Mouse (Mus musculus): ENCODE data around the gene Nrbf2. TPM values are rescaled to one million over a fixed set of nuclear protein-coding genes. Genes with fewer than 3 reads are reported as not detected.

Gene Nrbf2
- polyA plus RNA-seq, 1 experiment = 8.3 TPM

- Histone ChIP-seq H3K4me3 (replicated peaks; ENCODE audit: extremely low read depth, low read depth, low read length) (no peak overlapping the region), H3K4me1 (ENCODE audit: control insufficient read depth, insufficient read depth, low read length) (peaks cover 12% of the 10 kb centered on the region)
- TF ChIP-seq POLR2A (IDR thresholded peaks at IDR 0.05; ENCODE audit: borderline replicate concordance, extremely low read depth, low read depth, low read length) = no peak
- no peak for TF ChIP-seq CTCF (IDR thresholded peaks at IDR 0.05; ENCODE audit: insufficient read depth, low read length)
- 57% methylated on average over 8 of the region's 8 CpGs for WGBS
- DNase-seq = peak; percentile 9
Observed at GRCm38 (mm10) chr10:67281852-67282251, 3.3 kb downstream of the Nrbf2 start.

GRCm38 (mm10) chr10:67275916-67276315 lies 9.2 kb downstream of the Nrbf2 start:
- H3K4me1 ChIP-seq (ENCODE audit: control insufficient read depth, insufficient read depth, low read length) = peaks cover 4% of the 10 kb centered on the region; the same call in 1 of the 2 replicates
- DNase-seq = no peak
- no peak for TF ChIP-seq CTCF (IDR thresholded peaks at IDR 0.05; ENCODE audit: insufficient read depth, low read length)
- TF ChIP-seq POLR2A (IDR thresholded peaks at IDR 0.05; ENCODE audit: borderline replicate concordance, extremely low read depth, low read depth, low read length) = no peak
- H3K4me3 ChIP-seq (replicated peaks; ENCODE audit: extremely low read depth, low read depth, low read length) = no peak overlapping the region

- H3K4me1 ChIP-seq (ENCODE audit: control insufficient read depth, insufficient read depth, low read length) = no peaks in the 10 kb centered on the region
- TF ChIP-seq CTCF (IDR thresholded peaks at IDR 0.05; ENCODE audit: insufficient read depth, low read length) (peak; percentile 37; the same call in 1 of the 2 replicates), POLR2A (IDR thresholded peaks at IDR 0.05; ENCODE audit: borderline replicate concordance, extremely low read depth, low read depth, low read length) (no peak)
- WGBS = 55% methylated on average over 1 of the region's 1 CpGs
- no peak overlapping the region for H3K4me3 ChIP-seq (replicated peaks; ENCODE audit: extremely low read depth, low read depth, low read length)
- peak; percentile 38 for DNase-seq
Observed at GRCm38 (mm10) chr10:67264852-67265251, 20.3 kb downstream of the Nrbf2 start.

GRCm38 (mm10) chr10:67253115-67253514 lies 32.0 kb downstream of the Nrbf2 start:
- no peak for TF ChIP-seq POLR2A (IDR thresholded peaks at IDR 0.05; ENCODE audit: borderline replicate concordance, extremely low read depth, low read depth, low read length)
- no peak for TF ChIP-seq CTCF (IDR thresholded peaks at IDR 0.05; ENCODE audit: insufficient read depth, low read length)
- H3K4me3 ChIP-seq (replicated peaks; ENCODE audit: extremely low read depth, low read depth, low read length) = no peak overlapping the region
- DNase-seq = no peak
- 100% methylated on average over 1 of the region's 1 CpGs for WGBS
- no peaks in the 10 kb centered on the region; the same call in none of the 2 replicates for H3K4me1 ChIP-seq (ENCODE audit: control insufficient read depth, insufficient read depth, low read length)

GRCm38 (mm10) chr10:67252353-67252752 lies 32.8 kb downstream of the Nrbf2 start:
- DNase-seq = no peak
- 44% methylated on average over 5 of the region's 5 CpGs for WGBS
- Histone ChIP-seq H3K4me1 (ENCODE audit: control insufficient read depth, insufficient read depth, low read length) (no peaks in the 10 kb centered on the region; the same call in none of the 2 replicates), H3K4me3 (replicated peaks; ENCODE audit: extremely low read depth, low read depth, low read length) (no peak overlapping the region)
- no peak for TF ChIP-seq POLR2A (IDR thresholded peaks at IDR 0.05; ENCODE audit: borderline replicate concordance, extremely low read depth, low read depth, low read length)
- TF ChIP-seq CTCF (IDR thresholded peaks at IDR 0.05; ENCODE audit: insufficient read depth, low read length) = no peak

GRCm38 (mm10) chr10:67250846-67251245 lies 34.3 kb downstream of the Nrbf2 start:
- 81% methylated on average over 6 of the region's 6 CpGs for WGBS
- no peaks in the 10 kb centered on the region; the same call in none of the 2 replicates for H3K4me1 ChIP-seq (ENCODE audit: control insufficient read depth, insufficient read depth, low read length)
- no peak for DNase-seq
- TF ChIP-seq POLR2A (IDR thresholded peaks at IDR 0.05; ENCODE audit: borderline replicate concordance, extremely low read depth, low read depth, low read length) (no peak), CTCF (IDR thresholded peaks at IDR 0.05; ENCODE audit: insufficient read depth, low read length) (no peak)
- H3K4me3 ChIP-seq (replicated peaks; ENCODE audit: extremely low read depth, low read depth, low read length) = no peak overlapping the region

GRCm38 (mm10) chr10:67249486-67249885 lies 35.6 kb downstream of the Nrbf2 start:
- no peak for DNase-seq
- WGBS = 56% methylated on average over 2 of the region's 2 CpGs

GRCm38 (mm10) chr10:67247145-67247544 lies 38.0 kb downstream of the Nrbf2 start:
- no peak overlapping the region for H3K4me3 ChIP-seq (replicated peaks; ENCODE audit: extremely low read depth, low read depth, low read length)
- WGBS = 91% methylated on average over 4 of the region's 4 CpGs
- no peaks in the 10 kb centered on the region; the same call in 1 of the 2 replicates for H3K4me1 ChIP-seq (ENCODE audit: control insufficient read depth, insufficient read depth, low read length)
- no peak for TF ChIP-seq POLR2A (IDR thresholded peaks at IDR 0.05; ENCODE audit: borderline replicate concordance, extremely low read depth, low read depth, low read length)
- peak; percentile 33 for TF ChIP-seq CTCF (IDR thresholded peaks at IDR 0.05; ENCODE audit: insufficient read depth, low read length)
- no peak for DNase-seq

More at GRCm38 (mm10) chr10:67249486-67249885, 35.6 kb downstream of the Nrbf2 start:
- TF ChIP-seq CTCF (IDR thresholded peaks at IDR 0.05; ENCODE audit: insufficient read depth, low read length) (no peak), POLR2A (IDR thresholded peaks at IDR 0.05; ENCODE audit: borderline replicate concordance, extremely low read depth, low read depth, low read length) (no peak)
- Histone ChIP-seq H3K4me1 (ENCODE audit: control insufficient read depth, insufficient read depth, low read length) (no peaks in the 10 kb centered on the region; the same call in none of the 2 replicates), H3K4me3 (replicated peaks; ENCODE audit: extremely low read depth, low read depth, low read length) (no peak overlapping the region)

GRCm38 (mm10) chr10:67230439-67230838 lies 54.7 kb downstream of the Nrbf2 start:
- H3K4me3 ChIP-seq (replicated peaks; ENCODE audit: extremely low read depth, low read depth, low read length) = no peak overlapping the region
- DNase-seq = no peak
- no peak for TF ChIP-seq POLR2A (IDR thresholded peaks at IDR 0.05; ENCODE audit: borderline replicate concordance, extremely low read depth, low read depth, low read length)
- TF ChIP-seq CTCF (IDR thresholded peaks at IDR 0.05; ENCODE audit: insufficient read depth, low read length) = no peak
- peaks cover 14% of the 10 kb centered on the region for H3K4me1 ChIP-seq (ENCODE audit: control insufficient read depth, insufficient read depth, low read length)
- WGBS = 82% methylated on average over 6 of the region's 6 CpGs

- TF ChIP-seq POLR2A (IDR thresholded peaks at IDR 0.05; ENCODE audit: borderline replicate concordance, extremely low read depth, low read depth, low read length) (no peak), CTCF (IDR thresholded peaks at IDR 0.05; ENCODE audit: insufficient read depth, low read length) (no peak)
- DNase-seq = no peak
- H3K4me3 ChIP-seq (replicated peaks; ENCODE audit: extremely low read depth, low read depth, low read length) = no peak overlapping the region
- H3K4me1 ChIP-seq (ENCODE audit: control insufficient read depth, insufficient read depth, low read length) = peaks cover 14% of the 10 kb centered on the region
- WGBS = 43% methylated on average over 14 of the region's 14 CpGs
Observed at GRCm38 (mm10) chr10:67226543-67226942, 58.6 kb downstream of the Nrbf2 start.

All from lung, adult 2 months (tissue).